Mouse (Mus musculus) layer of hippocampus, adult 18-20 months (tissue): Measurements from ENCODE around the gene Krt24. TPM values are rescaled to one million over a fixed set of nuclear protein-coding genes. Genes with fewer than 3 reads are reported as not detected.

Experiments used
- DNase-seq, 2 experiments: peaks; one replicate each; pipeline ENCODE4 v3.0.0; 2022; ENCODE audit warnings: low spot score in 2 of 2
- long read RNA-seq: library from polyadenylated mRNA; stranded (forward); transcript quantifications from one replicate; pipeline ENCODE4 v2.0.0, GENCODE M21; 2021
- total RNA-seq, 2 experiments: library from RNA; stranded (reverse); gene quantifications; 2 replicates each; pipeline ENCODE4 v1.2.3; 2021

The Krt24 gene
- total RNA-seq: not detected
- long read RNA-seq: 0 reads

- DNase-seq: no peak
These were observed at the start of gene Krt24 for GRCm38 (mm10) chr11:99284833-99285312. TSS of gene Krt24 (minus strand) at chr11:99285262.

- DNase-seq: peak; percentile 72 to 86
These were observed 48.4 kb upstream of the Krt24 start for GRCm38 (mm10) chr11:99333426-99333825.

GRCm38 (mm10) chr11:99329655-99330054 is 44.6 kb upstream of the Krt24 start:
- DNase-seq: no peak

- DNase-seq: no peak
These were observed 37.8 kb upstream of the Krt24 start, which contains the start of gene Krt25 for GRCm38 (mm10) chr11:99322851-99323250. TSS of gene Krt25 (minus strand) at chr11:99322951.

GRCm38 (mm10) chr11:99321094-99321493 is 36.0 kb upstream of the Krt24 start:
- DNase-seq: no peak

GRCm38 (mm10) chr11:99319127-99319526 is 34.1 kb upstream of the Krt24 start:
- DNase-seq: no peak

- DNase-seq: no peak
These were observed 31.5 kb upstream of the Krt24 start for GRCm38 (mm10) chr11:99316543-99316942.

GRCm38 (mm10) chr11:99314594-99314993 is 29.5 kb upstream of the Krt24 start:
- no peak for DNase-seq

- peak in 1 of 2 experiments; percentile 17 for DNase-seq
These were observed 25.8 kb upstream of the Krt24 start for GRCm38 (mm10) chr11:99310882-99311281.

- DNase-seq: peak; percentile 19 to 81
These were observed 22.5 kb upstream of the Krt24 start for GRCm38 (mm10) chr11:99307579-99307978.

GRCm38 (mm10) chr11:99295039-99295438 is 10.0 kb upstream of the Krt24 start:
- no peak for DNase-seq

- peak in 1 of 2 experiments; percentile 39 for DNase-seq
These were observed 7.8 kb upstream of the Krt24 start for GRCm38 (mm10) chr11:99292846-99293245.

GRCm38 (mm10) chr11:99284011-99284410 is 1.1 kb downstream of the Krt24 start:
- peak; percentile 11 to 45 for DNase-seq

- DNase-seq: no peak
These were observed 1.7 kb downstream of the Krt24 start for GRCm38 (mm10) chr11:99283334-99283733.

GRCm38 (mm10) chr11:99281116-99281515 is 3.9 kb downstream of the Krt24 start:
- no peak for DNase-seq

- no peak for DNase-seq
These were observed 5.1 kb downstream of the Krt24 start for GRCm38 (mm10) chr11:99279986-99280385.

GRCm38 (mm10) chr11:99276786-99277185 is 8.3 kb downstream of the Krt24 start:
- no peak for DNase-seq

GRCm38 (mm10) chr11:99275624-99276023 is 9.4 kb downstream of the Krt24 start:
- DNase-seq: no peak

GRCm38 (mm10) chr11:99272721-99273120 is 12.3 kb downstream of the Krt24 start:
- DNase-seq: no peak

GRCm38 (mm10) chr11:99269192-99269591 is 15.9 kb downstream of the Krt24 start:
- no peak for DNase-seq

GRCm38 (mm10) chr11:99265796-99266195 is 19.3 kb downstream of the Krt24 start:
- no peak for DNase-seq

- peak; percentile 24 to 40 for DNase-seq
These were observed 19.8 kb downstream of the Krt24 start for GRCm38 (mm10) chr11:99265220-99265619.

- no peak for DNase-seq
These were observed 28.8 kb downstream of the Krt24 start for GRCm38 (mm10) chr11:99256213-99256612.

GRCm38 (mm10) chr11:99255316-99255715 is 29.7 kb downstream of the Krt24 start:
- DNase-seq: no peak
